Mouse (Mus musculus): ENCODE results near the gene Kmt5c. TPM values are rescaled to one million over a fixed set of nuclear protein-coding genes. Genes with fewer than 3 reads are reported as not detected.
A peak's percentile ranks its signal among the peaks of the same experiment; 100 is the strongest.

The Kmt5c gene
- polyA plus RNA-seq, 1 experiment from 2014 or later, result 59.4 TPM

DNA sequence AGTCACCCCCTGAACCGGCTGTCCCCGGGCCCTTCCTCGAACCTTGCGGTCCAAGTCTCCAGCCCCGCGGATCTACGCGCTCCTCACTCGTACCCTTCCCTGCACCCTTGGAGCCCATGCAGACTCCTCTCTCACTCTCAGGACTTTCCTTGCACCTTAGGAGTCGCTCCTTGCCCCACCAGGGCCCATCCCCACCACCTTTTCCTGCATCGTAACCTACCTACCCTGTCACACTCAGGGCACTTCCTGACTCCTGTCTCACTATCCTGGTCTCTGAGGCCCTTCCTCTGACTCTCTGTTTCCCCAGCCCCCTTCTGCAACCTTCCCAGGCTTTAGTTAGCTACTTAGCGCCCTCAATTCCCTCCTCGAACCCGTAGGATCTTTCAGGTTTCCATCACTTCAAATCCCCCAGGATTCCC, 403 bp downstream of the Kmt5c start:
- H3K4me1 ChIP-seq (ENCODE audit: control insufficient read depth, insufficient read depth, low read length), result peaks cover 20% of the 10 kb centered on the region
- H3K27ac ChIP-seq (ENCODE audit: low read length), result peak overlapping the region; percentile 90
- peak overlapping the region; percentile 64 for H3K4me3 ChIP-seq (ENCODE audit: low read depth, low read length)
- peaks cover 9% of the 10 kb centered on the region for H3K36me3 ChIP-seq (ENCODE audit: control insufficient read depth, insufficient read depth, low read length)
- H3K9ac ChIP-seq (replicated peaks; ENCODE audit: low read depth, low read length), result peak overlapping the region; percentile 73
- peak; percentile 19 for ATAC-seq (ENCODE audit: insufficient number of reproducible peaks, insufficient read depth, low FRiP score, low read depth)
- H3K4me2 ChIP-seq (replicated peaks; ENCODE audit: low read depth, low read length), result peak overlapping the region; percentile 62
- H3K9me3 ChIP-seq (ENCODE audit: control insufficient read depth, low read depth, low read length), result no peaks in the 10 kb centered on the region
- H3K27me3 ChIP-seq (ENCODE audit: control insufficient read depth, insufficient read depth, low read length), result no peaks in the 10 kb centered on the region
- 0% methylated on average over 11 of the region's 14 CpGs for WGBS

DNA sequence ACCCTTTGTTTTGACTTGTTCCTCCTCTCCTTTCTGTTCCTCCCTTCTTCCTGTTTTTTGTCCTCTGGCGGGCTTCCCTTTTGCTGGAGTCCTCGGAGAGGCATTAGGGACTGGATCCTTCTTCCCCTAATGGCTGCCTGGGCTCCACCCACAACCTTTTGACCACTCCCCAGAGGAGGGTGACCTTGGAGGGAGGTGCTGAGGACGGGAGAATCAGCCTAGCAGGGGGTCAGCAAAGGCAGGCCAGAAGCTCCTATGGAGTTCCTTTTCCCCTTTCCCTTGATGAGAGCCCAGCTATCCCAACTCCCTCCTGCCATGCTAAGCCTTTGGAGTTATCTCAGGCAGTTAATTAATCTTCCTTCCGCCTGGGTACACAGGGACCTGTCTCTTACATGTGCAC, 1.2 kb downstream of the Kmt5c start:
- Histone ChIP-seq H3K4me1 (ENCODE audit: control insufficient read depth, insufficient read depth, low read length) (peaks cover 20% of the 10 kb centered on the region), H3K36me3 (ENCODE audit: control insufficient read depth, insufficient read depth, low read length) (peaks cover 11% of the 10 kb centered on the region), H3K27ac (ENCODE audit: low read length) (peak overlapping the region; percentile 90; the same call in 1 of the 2 replicates), H3K9ac (replicated peaks; ENCODE audit: low read depth, low read length) (peak overlapping the region; percentile 73; the same call in 1 of the 2 replicates), H3K4me3 (ENCODE audit: low read depth, low read length) (peak overlapping the region; percentile 64), H3K4me2 (replicated peaks; ENCODE audit: low read depth, low read length) (peak overlapping the region; percentile 62), H3K27me3 (ENCODE audit: control insufficient read depth, insufficient read depth, low read length) (no peaks in the 10 kb centered on the region), H3K9me3 (ENCODE audit: control insufficient read depth, low read depth, low read length) (no peaks in the 10 kb centered on the region)
- ATAC-seq (ENCODE audit: insufficient number of reproducible peaks, insufficient read depth, low FRiP score, low read depth), result no peak
- WGBS, result 4% methylated on average over 4 of the region's 4 CpGs

DNA sequence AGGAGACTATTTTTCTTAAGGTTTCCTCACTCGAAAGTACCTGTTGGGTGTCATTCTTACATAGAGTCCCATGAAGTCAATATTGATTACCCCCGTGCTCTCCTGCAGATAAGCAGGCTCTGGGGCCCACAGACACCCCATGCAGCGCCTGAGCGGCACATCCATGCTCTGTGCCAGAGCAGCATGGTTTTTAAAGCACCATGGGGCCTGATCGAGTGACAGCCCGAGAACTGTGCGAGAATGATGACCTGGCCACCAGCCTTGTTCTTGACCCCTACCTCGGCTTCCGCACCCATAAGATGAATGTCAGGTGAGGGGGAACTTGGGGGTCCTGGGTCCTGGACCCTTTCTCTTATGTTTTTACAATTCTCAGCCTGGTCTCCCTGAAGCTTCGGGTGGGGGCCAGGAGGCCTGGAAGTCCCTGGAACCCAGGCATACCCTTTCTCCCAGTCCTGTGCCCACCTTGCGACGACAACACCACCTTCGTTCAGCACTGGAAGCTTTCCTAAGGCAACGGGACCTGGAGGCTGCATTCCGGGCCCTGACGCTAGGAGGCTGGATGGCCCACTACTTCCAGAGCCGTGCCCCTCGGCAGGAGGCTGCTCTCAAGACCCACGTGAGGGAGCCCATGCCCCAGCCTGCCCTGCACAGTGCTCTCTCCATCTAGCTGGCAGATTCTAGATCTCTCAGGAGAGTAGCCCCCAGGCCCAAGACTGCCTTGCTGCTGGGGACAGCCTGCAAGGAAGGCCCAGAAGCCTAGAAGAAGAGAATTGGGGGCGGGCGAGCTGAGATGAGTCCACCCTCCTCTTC, 2.0 kb downstream of the Kmt5c start:
- 69% methylated on average over 21 of the region's 21 CpGs for WGBS
- H3K27me3 ChIP-seq (ENCODE audit: control insufficient read depth, insufficient read depth, low read length), result no peaks in the 10 kb centered on the region
- H3K36me3 ChIP-seq (ENCODE audit: control insufficient read depth, insufficient read depth, low read length), result peaks cover 17% of the 10 kb centered on the region
- no peaks in the 10 kb centered on the region for H3K9me3 ChIP-seq (ENCODE audit: control insufficient read depth, low read depth, low read length)
- 0 out of 2 replicates have a peak overlapping the region, but pooled peaks have one; percentile 73 for H3K9ac ChIP-seq (replicated peaks; ENCODE audit: low read depth, low read length)
- H3K4me2 ChIP-seq (replicated peaks; ENCODE audit: low read depth, low read length), result peak overlapping the region; percentile 62
- peak overlapping the region; percentile 64; the same call in 1 of the 2 replicates for H3K4me3 ChIP-seq (ENCODE audit: low read depth, low read length)
- no peak overlapping the region; the same call in 1 of the 2 replicates for H3K27ac ChIP-seq (ENCODE audit: low read length)
- H3K4me1 ChIP-seq (ENCODE audit: control insufficient read depth, insufficient read depth, low read length), result peaks cover 20% of the 10 kb centered on the region
- ATAC-seq (ENCODE audit: insufficient number of reproducible peaks, insufficient read depth, low FRiP score, low read depth), result no peak

DNA sequence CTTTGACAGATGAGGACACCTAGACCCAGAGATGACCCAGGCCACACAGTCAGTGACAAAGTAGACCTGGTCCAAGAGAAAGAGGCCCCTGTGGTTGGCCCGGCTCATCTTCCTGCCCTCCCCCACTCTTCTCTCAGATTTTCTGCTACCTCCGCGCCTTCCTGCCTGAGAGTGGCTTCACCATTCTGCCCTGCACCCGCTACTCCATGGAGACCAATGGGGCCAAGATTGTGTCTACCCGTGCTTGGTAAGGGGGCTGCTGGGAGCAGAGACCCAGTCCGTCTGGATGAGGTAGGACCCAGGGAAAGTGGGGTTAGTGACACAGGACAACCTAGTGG, 2.5 kb downstream of the Kmt5c start:
- Histone ChIP-seq H3K27me3 (ENCODE audit: control insufficient read depth, insufficient read depth, low read length) (no peaks in the 10 kb centered on the region), H3K4me3 (ENCODE audit: low read depth, low read length) (no peak overlapping the region), H3K9me3 (ENCODE audit: control insufficient read depth, low read depth, low read length) (no peaks in the 10 kb centered on the region), H3K9ac (replicated peaks; ENCODE audit: low read depth, low read length) (no peak overlapping the region), H3K27ac (ENCODE audit: low read length) (no peak overlapping the region), H3K36me3 (ENCODE audit: control insufficient read depth, insufficient read depth, low read length) (peaks cover 17% of the 10 kb centered on the region), H3K4me1 (ENCODE audit: control insufficient read depth, insufficient read depth, low read length) (peaks cover 20% of the 10 kb centered on the region), H3K4me2 (replicated peaks; ENCODE audit: low read depth, low read length) (no peak overlapping the region)
- WGBS, result 64% methylated on average over 6 of the region's 6 CpGs
- ATAC-seq (ENCODE audit: insufficient number of reproducible peaks, insufficient read depth, low FRiP score, low read depth), result no peak

DNA sequence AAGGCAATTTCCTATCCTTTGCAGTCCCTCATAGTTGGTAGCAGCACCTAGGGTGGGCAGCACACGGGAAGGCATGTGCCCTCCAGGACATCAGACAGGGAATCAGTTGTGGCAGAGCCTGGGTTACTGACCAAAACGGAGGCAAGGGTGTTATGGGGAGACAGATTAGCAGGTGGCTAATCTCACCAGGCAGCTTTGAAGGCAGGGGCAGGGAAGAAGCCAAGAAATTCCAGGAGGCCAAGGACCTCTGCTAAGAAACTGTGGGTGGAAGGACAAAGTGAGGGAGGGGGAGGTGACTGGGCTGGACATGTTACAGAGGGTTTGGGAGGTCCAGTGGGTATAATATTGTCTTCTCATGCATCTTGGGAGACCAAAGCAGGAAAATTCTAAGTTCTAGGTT, 3.4 kb downstream of the Kmt5c start:
- H3K27me3 ChIP-seq (ENCODE audit: control insufficient read depth, insufficient read depth, low read length), result no peaks in the 10 kb centered on the region
- no peak overlapping the region for H3K4me2 ChIP-seq (replicated peaks; ENCODE audit: low read depth, low read length)
- H3K9me3 ChIP-seq (ENCODE audit: control insufficient read depth, low read depth, low read length), result no peaks in the 10 kb centered on the region
- WGBS, result 56% methylated on average over 2 of the region's 2 CpGs
- H3K9ac ChIP-seq (replicated peaks; ENCODE audit: low read depth, low read length), result no peak overlapping the region
- no peak for ATAC-seq (ENCODE audit: insufficient number of reproducible peaks, insufficient read depth, low FRiP score, low read depth)
- H3K4me1 ChIP-seq (ENCODE audit: control insufficient read depth, insufficient read depth, low read length), result peaks cover 20% of the 10 kb centered on the region
- no peak overlapping the region for H3K27ac ChIP-seq (ENCODE audit: low read length)
- H3K36me3 ChIP-seq (ENCODE audit: control insufficient read depth, insufficient read depth, low read length), result peaks cover 17% of the 10 kb centered on the region
- no peak overlapping the region for H3K4me3 ChIP-seq (ENCODE audit: low read depth, low read length)

DNA sequence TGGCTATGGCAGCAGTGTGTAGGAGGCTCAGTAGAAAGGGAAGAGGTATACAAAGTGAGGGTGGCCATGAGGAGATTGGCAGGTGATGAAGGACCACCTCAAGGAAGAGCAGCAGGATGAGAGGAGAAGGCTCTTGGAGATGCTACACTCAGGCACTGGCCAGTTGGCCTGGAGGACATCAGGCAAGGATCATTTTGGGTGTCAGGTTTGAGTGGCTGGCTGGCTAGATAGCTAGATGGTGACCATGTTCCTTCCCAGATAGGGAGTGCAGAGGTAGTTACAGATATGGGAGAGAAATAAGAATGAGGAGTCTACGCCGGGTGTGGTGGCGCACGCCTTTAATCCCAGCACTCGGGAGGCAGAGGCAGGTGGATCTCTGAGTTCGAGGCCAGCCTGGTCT, 5.0 kb downstream of the Kmt5c start:
- ATAC-seq (ENCODE audit: insufficient number of reproducible peaks, insufficient read depth, low FRiP score, low read depth), result no peak
- H3K36me3 ChIP-seq (ENCODE audit: control insufficient read depth, insufficient read depth, low read length), result peaks cover 17% of the 10 kb centered on the region

DNA sequence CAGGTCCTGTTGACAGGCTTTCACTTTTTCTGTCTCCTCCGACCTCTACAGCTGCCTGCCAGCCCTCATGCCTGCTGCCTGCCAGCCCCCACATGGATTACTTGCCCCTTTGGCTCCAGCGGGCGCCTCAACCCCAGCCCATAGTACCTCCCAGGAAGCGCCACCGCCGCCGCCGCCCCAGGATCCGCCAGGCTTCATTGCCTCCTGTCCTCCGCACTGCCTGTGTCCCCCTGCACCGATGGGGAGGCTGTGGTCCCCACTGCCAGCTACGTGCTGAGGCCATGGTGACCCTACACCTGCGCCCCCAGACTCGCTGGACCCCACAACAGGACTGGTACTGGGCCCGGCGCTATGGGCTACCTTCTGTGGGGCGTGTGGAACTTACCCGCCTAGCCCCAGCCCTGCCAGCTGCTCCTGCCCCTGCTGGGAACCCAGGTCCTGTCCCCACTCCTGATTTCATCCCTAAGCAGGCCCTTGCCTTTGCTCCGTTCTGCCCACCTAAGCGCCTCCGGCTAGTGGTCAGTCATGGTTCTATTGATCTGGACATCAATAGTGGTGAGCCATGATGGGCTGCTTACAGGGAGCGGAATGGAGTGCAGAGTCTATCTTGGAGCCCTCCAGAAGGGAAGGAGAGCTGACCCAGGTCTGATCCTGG, 6.5 kb downstream of the Kmt5c start:
- H3K27ac ChIP-seq (ENCODE audit: low read length), result no peak overlapping the region
- H3K4me3 ChIP-seq (ENCODE audit: low read depth, low read length), result no peak overlapping the region
- no peaks in the 10 kb centered on the region for H3K27me3 ChIP-seq (ENCODE audit: control insufficient read depth, insufficient read depth, low read length)
- peaks cover 17% of the 10 kb centered on the region for H3K36me3 ChIP-seq (ENCODE audit: control insufficient read depth, insufficient read depth, low read length)
- ATAC-seq (ENCODE audit: insufficient number of reproducible peaks, insufficient read depth, low FRiP score, low read depth), result no peak
- WGBS, result 88% methylated on average over 22 of the region's 22 CpGs
- no peak overlapping the region for H3K4me2 ChIP-seq (replicated peaks; ENCODE audit: low read depth, low read length)
- H3K4me1 ChIP-seq (ENCODE audit: control insufficient read depth, insufficient read depth, low read length), result peaks cover 15% of the 10 kb centered on the region
- no peak overlapping the region for H3K9ac ChIP-seq (replicated peaks; ENCODE audit: low read depth, low read length)
- H3K9me3 ChIP-seq (ENCODE audit: control insufficient read depth, low read depth, low read length), result no peaks in the 10 kb centered on the region

More for the DNA sequence above, 5.0 kb downstream of the Kmt5c start:
- no peak overlapping the region for H3K4me3 ChIP-seq (ENCODE audit: low read depth, low read length)
- H3K4me1 ChIP-seq (ENCODE audit: control insufficient read depth, insufficient read depth, low read length), result peaks cover 18% of the 10 kb centered on the region
- no peak overlapping the region for H3K9ac ChIP-seq (replicated peaks; ENCODE audit: low read depth, low read length)
- no peaks in the 10 kb centered on the region for H3K27me3 ChIP-seq (ENCODE audit: control insufficient read depth, insufficient read depth, low read length)
- 94% methylated on average over 6 of the region's 6 CpGs for WGBS
- no peaks in the 10 kb centered on the region for H3K9me3 ChIP-seq (ENCODE audit: control insufficient read depth, low read depth, low read length)
- H3K27ac ChIP-seq (ENCODE audit: low read length), result no peak overlapping the region
- no peak overlapping the region for H3K4me2 ChIP-seq (replicated peaks; ENCODE audit: low read depth, low read length)

DNA sequence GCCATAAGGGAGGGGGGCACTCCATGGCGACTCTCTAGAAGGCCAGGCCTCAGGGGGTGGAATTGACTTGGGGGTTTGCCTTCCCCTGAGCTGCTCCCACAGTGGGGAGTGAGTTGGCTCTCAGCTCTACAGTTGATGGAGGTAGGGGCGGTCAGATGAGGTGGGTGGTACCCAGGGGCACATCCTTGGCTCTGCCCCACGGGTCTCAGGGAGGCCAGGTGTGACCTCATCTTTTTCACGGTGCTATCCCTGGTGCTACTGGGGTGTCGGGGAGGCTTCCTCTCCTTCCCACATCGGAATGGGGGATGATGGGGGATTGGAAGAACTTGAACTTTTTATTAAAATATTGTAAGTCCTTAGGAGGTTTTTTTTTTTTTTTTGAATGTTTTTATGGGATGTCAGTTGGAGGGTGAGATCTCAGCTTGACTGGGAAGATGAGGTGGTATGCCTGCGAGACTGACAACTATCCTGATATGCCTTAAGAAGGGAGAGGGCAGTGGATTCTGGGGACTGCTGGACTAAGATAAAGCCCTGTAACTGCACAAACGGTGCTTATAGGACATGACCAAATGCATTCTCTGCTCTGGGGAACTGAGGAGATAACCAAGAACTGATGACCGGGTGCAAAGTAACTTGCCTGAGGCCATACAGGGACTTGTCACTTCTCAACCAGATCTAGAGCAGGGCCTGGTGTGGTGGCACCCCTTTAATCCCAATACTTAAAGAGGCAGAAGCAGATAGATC, 7.4 kb downstream of the Kmt5c start:
- WGBS, result 70% methylated on average over 9 of the region's 9 CpGs
- ATAC-seq (ENCODE audit: insufficient number of reproducible peaks, insufficient read depth, low FRiP score, low read depth), result no peak

More for the DNA sequence above, 7.4 kb downstream of the Kmt5c start:
- Histone ChIP-seq H3K4me2 (replicated peaks; ENCODE audit: low read depth, low read length) (no peak overlapping the region), H3K4me3 (ENCODE audit: low read depth, low read length) (no peak overlapping the region), H3K27me3 (ENCODE audit: control insufficient read depth, insufficient read depth, low read length) (no peaks in the 10 kb centered on the region), H3K27ac (ENCODE audit: low read length) (no peak overlapping the region), H3K4me1 (ENCODE audit: control insufficient read depth, insufficient read depth, low read length) (peaks cover 15% of the 10 kb centered on the region), H3K9ac (replicated peaks; ENCODE audit: low read depth, low read length) (no peak overlapping the region), H3K9me3 (ENCODE audit: control insufficient read depth, low read depth, low read length) (no peaks in the 10 kb centered on the region), H3K36me3 (ENCODE audit: control insufficient read depth, insufficient read depth, low read length) (peaks cover 17% of the 10 kb centered on the region)

All from stomach, embryonic 14.5 days (tissue).